Mouse (Mus musculus): ENCODE data around the gene Vps9d1. TPM values are rescaled to one million over a fixed set of nuclear protein-coding genes. Genes with fewer than 3 reads are reported as not detected.
"Not testable (repeated sequence)": the region's sequence is repeated elsewhere in the genome, so short reads cannot be mapped to it uniquely, and the experiment has no call there.

Vps9d1 gene
- polyA plus RNA-seq, 1 experiment from 2014 or later: 12.0 TPM

- DNase-seq (ENCODE audit: low spot score): no peak
These were observed 573 bp downstream of the Vps9d1 start for GRCm38 (mm10) chr8:123253451-123254098.

GRCm38 (mm10) chr8:123252925-123253324, 1.2 kb downstream of the Vps9d1 start:
- no peak for DNase-seq (ENCODE audit: low spot score)

GRCm38 (mm10) chr8:123250940-123251339, 3.2 kb downstream of the Vps9d1 start:
- DNase-seq (ENCODE audit: low spot score): no peak

- DNase-seq (ENCODE audit: low spot score): no peak
These were observed 5.6 kb downstream of the Vps9d1 start for GRCm38 (mm10) chr8:123248596-123248995.

GRCm38 (mm10) chr8:123247748-123248147, 6.4 kb downstream of the Vps9d1 start:
- DNase-seq (ENCODE audit: low spot score): no peak

GRCm38 (mm10) chr8:123245543-123245942, 8.6 kb downstream of the Vps9d1 start:
- no peak for DNase-seq (ENCODE audit: low spot score)

GRCm38 (mm10) chr8:123244382-123244781, 9.8 kb downstream of the Vps9d1 start:
- no peak for DNase-seq (ENCODE audit: low spot score)

GRCm38 (mm10) chr8:123243053-123243452, 11.1 kb downstream of the Vps9d1 start:
- DNase-seq (ENCODE audit: low spot score): no peak

- no peak for DNase-seq (ENCODE audit: low spot score)
These were observed 11.8 kb downstream of the Vps9d1 start for GRCm38 (mm10) chr8:123242107-123242923.

- no peak for DNase-seq (ENCODE audit: low spot score)
These were observed 14.8 kb downstream of the Vps9d1 start for GRCm38 (mm10) chr8:123239398-123239797.

GRCm38 (mm10) chr8:123235520-123236497, 18.3 kb downstream of the Vps9d1 start, which contains the start of gene Spata2l:
TSS of gene Spata2l (minus strand) at chr8:123236233.
- DNase-seq (ENCODE audit: low spot score): peak; percentile 96

GRCm38 (mm10) chr8:123234918-123235519, 19.1 kb downstream of the Vps9d1 start:
- no peak for DNase-seq (ENCODE audit: low spot score)

- no peak for DNase-seq (ENCODE audit: low spot score)
These were observed 20.4 kb downstream of the Vps9d1 start for GRCm38 (mm10) chr8:123233760-123234159.

- no peak for DNase-seq (ENCODE audit: low spot score)
These were observed 20.8 kb downstream of the Vps9d1 start for GRCm38 (mm10) chr8:123233300-123233699.

GRCm38 (mm10) chr8:123232553-123232952, 21.6 kb downstream of the Vps9d1 start:
- no peak for DNase-seq (ENCODE audit: low spot score)

GRCm38 (mm10) chr8:123231742-123232141, 22.4 kb downstream of the Vps9d1 start:
- no peak for DNase-seq (ENCODE audit: low spot score)

GRCm38 (mm10) chr8:123230326-123230725, 23.8 kb downstream of the Vps9d1 start:
- not testable (repeated sequence) for DNase-seq (ENCODE audit: low spot score)

- no peak for DNase-seq (ENCODE audit: low spot score)
These were observed 25.7 kb downstream of the Vps9d1 start for GRCm38 (mm10) chr8:123228416-123228815.

GRCm38 (mm10) chr8:123224278-123225266, 29.6 kb downstream of the Vps9d1 start, which contains the start of gene Cdk10:
TSS of gene Cdk10 (plus strand) at chr8:123224842.
- peak; percentile 87 for DNase-seq (ENCODE audit: low spot score)

GRCm38 (mm10) chr8:123220917-123221316, 33.2 kb downstream of the Vps9d1 start:
- no peak for DNase-seq (ENCODE audit: low spot score)

Measured in thymus, postnatal 0 days (tissue).